Mouse (Mus musculus) stomach, postnatal 0 days (tissue): Measurements from ENCODE around the gene Capn5.

Source experiments
- CTCF ChIP-seq: IDR thresholded peaks from 2 replicates; pipeline ENCODE4 v1.5.1; 2016; ENCODE audit warnings: antibody characterized with exemption, low read depth, mild to moderate bottlenecking, moderate library complexity
- EP300 ChIP-seq: optimal IDR thresholded peaks from 2 replicates; pipeline ENCODE3; 2016; ENCODE audit warnings: antibody characterized with exemption

- TF ChIP-seq CTCF: no peak
- no peak for TF ChIP-seq EP300
Measured at GRCm38 (mm10) chr7:98106272-98106671, 71.8 kb downstream of the Capn5 start.
